Mouse (Mus musculus): ENCODE data around the gene Pogk. TPM values are rescaled to one million over a fixed set of nuclear protein-coding genes. Genes with fewer than 3 reads are reported as not detected.
A peak's percentile ranks its signal among the peaks of the same experiment; 100 is the strongest.

The Pogk gene
- polyA plus RNA-seq, 1 experiment from 2014 or later: 2.7 TPM

- Histone ChIP-seq H3K27me3 (replicated peaks; ENCODE audit: control insufficient read depth, insufficient read depth, low read length) (no peaks in the 10 kb centered on the region), H3K27ac (ENCODE audit: low read depth, low read length) (no peak overlapping the region), H3K4me3 (ENCODE audit: low read depth, low read length) (no peak overlapping the region), H3K9me3 (ENCODE audit: control insufficient read depth) (no peaks in the 10 kb centered on the region), H3K4me2 (replicated peaks; ENCODE audit: low read depth) (no peak overlapping the region), H3K36me3 (ENCODE audit: control insufficient read depth, insufficient read depth) (peaks cover 32% of the 10 kb centered on the region), H3K9ac (ENCODE audit: low read depth, low read length) (no peak overlapping the region), H3K4me1 (replicated peaks; ENCODE audit: control insufficient read depth, insufficient read depth, low read length) (0 out of 2 replicates have a peak, but pooled peaks cover 4% of the 10 kb centered on the region)
- ATAC-seq: no peak
- 74% methylated on average over 4 of the region's 4 CpGs for WGBS
- TF ChIP-seq CTCF (IDR thresholded peaks at IDR 0.05; ENCODE audit: low read depth): no peak
These were observed 27.0 kb downstream of the Pogk start for GRCm38 (mm10) chr1:166382626-166383025.

GRCm38 (mm10) chr1:166381821-166382220, 27.8 kb downstream of the Pogk start:
- Histone ChIP-seq H3K36me3 (ENCODE audit: control insufficient read depth, insufficient read depth) (peaks cover 29% of the 10 kb centered on the region), H3K4me2 (replicated peaks; ENCODE audit: low read depth) (no peak overlapping the region), H3K27ac (ENCODE audit: low read depth, low read length) (no peak overlapping the region), H3K4me3 (ENCODE audit: low read depth, low read length) (no peak overlapping the region), H3K9ac (ENCODE audit: low read depth, low read length) (no peak overlapping the region), H3K4me1 (replicated peaks; ENCODE audit: control insufficient read depth, insufficient read depth, low read length) (0 out of 2 replicates have a peak, but pooled peaks cover 4% of the 10 kb centered on the region), H3K27me3 (replicated peaks; ENCODE audit: control insufficient read depth, insufficient read depth, low read length) (no peaks in the 10 kb centered on the region), H3K9me3 (ENCODE audit: control insufficient read depth) (no peaks in the 10 kb centered on the region)
- 62% methylated on average over 5 of the region's 5 CpGs for WGBS
- ATAC-seq: no peak
- TF ChIP-seq CTCF (IDR thresholded peaks at IDR 0.05; ENCODE audit: low read depth): no peak

- H3K4me1 ChIP-seq (replicated peaks; ENCODE audit: control insufficient read depth, insufficient read depth, low read length): 0 out of 2 replicates have a peak, but pooled peaks cover 4% of the 10 kb centered on the region
- no peak overlapping the region for H3K4me3 ChIP-seq (ENCODE audit: low read depth, low read length)
- no peak for TF ChIP-seq CTCF (IDR thresholded peaks at IDR 0.05; ENCODE audit: low read depth)
- H3K27me3 ChIP-seq (replicated peaks; ENCODE audit: control insufficient read depth, insufficient read depth, low read length): no peaks in the 10 kb centered on the region
- no peak overlapping the region for H3K27ac ChIP-seq (ENCODE audit: low read depth, low read length)
- H3K9me3 ChIP-seq (ENCODE audit: control insufficient read depth): no peaks in the 10 kb centered on the region
- H3K9ac ChIP-seq (ENCODE audit: low read depth, low read length): no peak overlapping the region
- H3K36me3 ChIP-seq (ENCODE audit: control insufficient read depth, insufficient read depth): peaks cover 26% of the 10 kb centered on the region
- WGBS: 79% methylated on average over 10 of the region's 10 CpGs
- no peak for ATAC-seq
- no peak overlapping the region for H3K4me2 ChIP-seq (replicated peaks; ENCODE audit: low read depth)
These were observed 28.3 kb downstream of the Pogk start for GRCm38 (mm10) chr1:166381336-166381735.

- Histone ChIP-seq H3K4me3 (ENCODE audit: low read depth, low read length) (peak overlapping the region; percentile 73), H3K36me3 (ENCODE audit: control insufficient read depth, insufficient read depth) (peaks cover 12% of the 10 kb centered on the region), H3K4me2 (replicated peaks; ENCODE audit: low read depth) (peak overlapping the region; percentile 85), H3K27ac (ENCODE audit: low read depth, low read length) (peak overlapping the region; percentile 93), H3K27me3 (replicated peaks; ENCODE audit: control insufficient read depth, insufficient read depth, low read length) (no peaks in the 10 kb centered on the region), H3K9me3 (ENCODE audit: control insufficient read depth) (no peaks in the 10 kb centered on the region), H3K4me1 (replicated peaks; ENCODE audit: control insufficient read depth, insufficient read depth, low read length) (0 out of 2 replicates have a peak, but pooled peaks cover 4% of the 10 kb centered on the region), H3K9ac (ENCODE audit: low read depth, low read length) (peak overlapping the region; percentile 95)
- ATAC-seq: peak; percentile 17
- 0 out of 2 replicates have a peak, but pooled peaks have one; percentile 20 for TF ChIP-seq CTCF (IDR thresholded peaks at IDR 0.05; ENCODE audit: low read depth)
- under 1% methylated on average over 36 of the region's 41 CpGs for WGBS
These were observed 29.9 kb downstream of the Pogk start for GRCm38 (mm10) chr1:166379630-166380231.

- Histone ChIP-seq H3K4me3 (ENCODE audit: low read depth, low read length) (peak within 1 kb of the TSS; percentile 73), H3K27ac (ENCODE audit: low read depth, low read length) (peak within 1 kb of the TSS; percentile 93), H3K4me2 (replicated peaks; ENCODE audit: low read depth) (peak within 1 kb of the TSS; percentile 85), H3K27me3 (replicated peaks; ENCODE audit: control insufficient read depth, insufficient read depth, low read length) (no peaks in the 10 kb centered on the region), H3K4me1 (replicated peaks; ENCODE audit: control insufficient read depth, insufficient read depth, low read length) (0 out of 2 replicates have a peak, but pooled peaks cover 4% of the 10 kb centered on the region), H3K9ac (ENCODE audit: low read depth, low read length) (peak within 1 kb of the TSS; percentile 95), H3K9me3 (ENCODE audit: control insufficient read depth) (no peaks in the 10 kb centered on the region), H3K36me3 (ENCODE audit: control insufficient read depth, insufficient read depth) (peaks cover 8% of the 10 kb centered on the region; the same call in 1 of the 2 replicates)
- TF ChIP-seq CTCF (IDR thresholded peaks at IDR 0.05; ENCODE audit: low read depth): no peak; the same call in 1 of the 2 replicates
- peak; percentile 92 for ATAC-seq
- WGBS: under 1% methylated on average over 80 of the region's 81 CpGs
These were observed 30.5 kb downstream of the Pogk start, which contains the start of gene Tada1 for GRCm38 (mm10) chr1:166379013-166379629. Gene Tada1 (plus strand): TSS chr1:166379097.

GRCm38 (mm10) chr1:166378431-166379012, 31.1 kb downstream of the Pogk start:
- Histone ChIP-seq H3K4me2 (replicated peaks; ENCODE audit: low read depth) (peak overlapping the region; percentile 85), H3K27ac (ENCODE audit: low read depth, low read length) (peak overlapping the region; percentile 81), H3K9ac (ENCODE audit: low read depth, low read length) (peak overlapping the region; percentile 95), H3K4me1 (replicated peaks; ENCODE audit: control insufficient read depth, insufficient read depth, low read length) (0 out of 2 replicates have a peak, but pooled peaks cover 4% of the 10 kb centered on the region), H3K9me3 (ENCODE audit: control insufficient read depth) (no peaks in the 10 kb centered on the region), H3K36me3 (ENCODE audit: control insufficient read depth, insufficient read depth) (peaks cover 4% of the 10 kb centered on the region; the same call in 1 of the 2 replicates), H3K4me3 (ENCODE audit: low read depth, low read length) (peak overlapping the region; percentile 73), H3K27me3 (replicated peaks; ENCODE audit: control insufficient read depth, insufficient read depth, low read length) (no peaks in the 10 kb centered on the region)
- WGBS: 4% methylated on average over 18 of the region's 21 CpGs
- TF ChIP-seq CTCF (IDR thresholded peaks at IDR 0.05; ENCODE audit: low read depth): no peak
- peak; percentile 80 for ATAC-seq
